Mouse (Mus musculus): ENCODE measurements around the gene Cxcl16.
A peak's percentile ranks its signal among the peaks of the same experiment; 100 is the strongest.
"Not testable (repeated sequence)": the region's sequence is repeated elsewhere in the genome, so short reads cannot be mapped to it uniquely, and the experiment has no call there.

Cxcl16 gene

DNA sequence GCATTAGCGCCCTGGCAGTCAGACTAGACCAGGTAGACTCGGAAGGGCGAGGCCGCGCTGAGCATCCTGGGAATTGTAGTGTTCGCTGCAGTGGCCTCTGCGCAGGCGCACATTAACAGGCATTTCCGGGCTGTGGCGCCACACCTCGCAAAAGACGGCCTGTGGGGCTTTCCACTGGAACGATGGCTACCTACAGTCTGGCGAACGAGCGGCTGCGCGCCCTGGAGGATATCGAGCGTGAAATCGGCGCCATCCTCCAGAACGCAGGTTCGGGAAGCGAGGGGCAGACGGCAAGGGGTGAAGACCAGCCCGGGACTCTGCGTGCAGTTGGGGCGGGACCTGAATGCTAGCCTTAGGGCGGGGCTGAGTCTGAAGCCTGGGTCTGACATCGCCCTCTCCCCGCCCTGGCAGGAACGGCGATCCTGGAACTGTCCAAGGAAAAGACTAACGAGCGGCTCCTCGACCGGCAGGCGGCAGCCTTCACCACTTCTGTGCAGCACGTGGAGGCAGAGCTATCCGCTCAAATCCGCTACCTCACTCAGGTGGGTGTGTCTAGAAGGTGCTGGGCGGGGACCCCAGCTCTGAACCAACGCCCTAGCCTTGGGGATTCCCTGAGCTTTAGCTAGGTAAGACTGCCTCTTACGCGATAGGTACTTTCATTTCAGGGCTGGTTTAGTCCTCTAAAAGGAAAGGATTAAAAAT lies 7.8 kb downstream of the Cxcl16 start, which contains the start of gene Med11:
TSS of gene Med11 (plus strand) at position 123 of the 702 bp plus-strand sequence.
- peak; percentile 89 for DNase-seq

DNA sequence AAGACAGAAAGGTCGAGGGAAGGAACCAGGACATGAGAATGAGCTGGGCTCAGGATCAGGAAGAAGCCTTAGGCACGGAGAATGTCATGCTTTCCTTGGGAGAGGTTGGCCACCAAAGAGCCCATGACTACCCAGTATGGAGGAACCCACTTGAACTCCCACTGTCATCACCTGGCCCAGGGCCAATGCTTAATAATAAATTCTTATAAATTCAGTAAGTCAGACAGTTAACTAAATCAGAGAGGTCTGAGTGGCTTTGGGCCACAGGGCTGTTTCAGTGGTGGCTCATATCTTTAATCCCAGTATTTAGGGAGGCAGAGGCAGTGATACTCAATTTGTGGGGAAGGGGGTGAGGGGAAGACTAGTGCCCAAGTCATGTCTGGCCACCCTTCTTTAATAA lies 8.9 kb downstream of the Cxcl16 start:
- no peak for DNase-seq

DNA sequence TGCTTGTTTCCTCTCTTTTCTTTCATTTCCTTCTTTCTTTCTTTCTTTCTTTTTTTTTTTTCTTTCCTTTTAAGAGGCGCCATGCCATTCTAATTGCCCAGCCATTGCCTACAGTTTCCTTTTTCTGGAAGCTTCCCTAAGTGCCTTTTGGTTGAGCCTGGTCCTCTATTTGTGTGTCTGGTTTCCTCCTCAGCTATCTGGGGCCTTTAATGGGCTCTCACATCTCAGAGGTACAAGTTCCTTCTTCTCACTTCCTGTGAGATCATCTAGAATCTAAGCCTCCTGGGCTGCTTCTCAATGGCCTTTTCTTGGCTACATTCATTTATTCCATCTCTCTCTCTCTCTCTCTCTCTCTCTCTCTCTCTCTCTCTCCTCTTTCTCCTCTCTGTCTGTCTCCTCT lies 12.4 kb downstream of the Cxcl16 start:
- no peak for DNase-seq

DNA sequence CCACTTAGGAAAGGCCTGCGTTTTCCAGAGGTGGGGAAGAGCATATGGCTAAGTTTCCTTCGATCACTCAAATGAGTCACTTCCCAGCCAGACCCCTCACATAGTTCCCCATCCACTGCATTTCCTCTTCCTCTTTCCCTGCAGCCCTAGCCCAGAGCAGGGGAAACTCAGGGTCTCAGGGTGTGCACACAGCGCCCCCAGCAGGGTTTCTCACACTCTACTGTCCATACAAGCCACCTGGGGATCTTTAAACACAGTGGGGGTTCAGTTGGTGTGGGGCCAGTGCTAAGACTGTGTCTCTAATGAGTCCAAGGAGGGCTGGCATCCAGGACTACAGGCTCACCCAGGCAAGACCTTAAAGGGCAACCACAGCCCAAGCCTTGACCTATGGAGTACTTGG lies 13.0 kb downstream of the Cxcl16 start:
- DNase-seq, result no peak

DNA sequence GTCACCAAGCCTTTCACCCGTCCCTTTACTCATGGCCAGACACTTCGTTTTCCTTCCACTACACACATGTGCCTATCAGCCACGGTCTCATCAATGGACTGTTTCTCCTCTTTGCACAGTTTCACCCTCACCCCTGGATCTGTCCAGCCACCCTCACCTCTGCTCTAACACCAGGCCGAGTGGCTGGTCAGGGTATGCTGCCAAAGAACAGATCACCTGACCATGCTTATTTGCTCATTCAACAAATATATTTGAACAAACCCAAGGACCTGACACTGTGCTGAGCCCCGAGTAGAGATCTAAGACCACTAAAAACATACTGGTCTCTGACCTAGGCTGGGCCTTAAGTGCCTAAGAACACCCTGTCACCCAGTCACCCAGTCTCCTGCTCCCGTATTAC lies 15.1 kb downstream of the Cxcl16 start:
- no peak for DNase-seq

DNA sequence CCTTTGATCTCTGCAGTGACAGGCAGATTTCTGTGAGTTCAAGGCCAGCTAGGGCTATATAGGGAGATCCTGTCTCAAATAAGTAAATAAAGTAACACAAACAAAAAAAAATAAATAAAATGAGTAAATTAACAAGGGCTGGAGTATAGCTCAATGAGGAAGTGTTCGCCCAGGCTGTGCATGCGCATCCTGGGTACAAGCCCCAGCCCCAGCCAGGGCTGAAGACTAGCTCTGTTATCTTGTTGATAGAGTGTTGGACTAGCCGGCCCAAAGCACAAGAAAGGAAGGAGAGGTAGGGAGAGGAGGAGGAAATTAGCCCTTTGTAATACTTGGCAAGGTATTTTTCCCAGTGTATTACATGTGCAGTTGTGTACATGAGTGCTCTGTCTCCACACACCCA lies 15.8 kb downstream of the Cxcl16 start:
- DNase-seq, result no peak

DNA sequence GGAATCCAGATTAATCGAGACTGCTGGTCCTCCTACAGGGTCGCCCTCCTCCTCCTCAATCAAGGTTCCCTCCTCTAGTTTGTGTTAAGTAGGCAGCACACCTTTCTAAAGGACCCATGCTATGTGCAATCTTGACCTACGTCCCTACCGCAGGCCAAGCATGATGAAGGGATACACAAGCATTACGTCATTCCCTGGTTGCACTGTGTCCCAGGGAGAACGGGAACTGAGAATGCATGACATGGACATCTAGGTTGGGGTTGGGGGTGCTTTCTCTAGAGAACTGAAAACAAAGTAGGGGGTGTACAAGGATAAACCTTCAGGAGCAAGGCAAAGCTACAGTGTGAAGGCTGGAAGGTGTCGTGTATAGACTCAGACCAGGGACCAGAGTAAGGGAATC lies 17.9 kb downstream of the Cxcl16 start:
- DNase-seq, result no peak

DNA sequence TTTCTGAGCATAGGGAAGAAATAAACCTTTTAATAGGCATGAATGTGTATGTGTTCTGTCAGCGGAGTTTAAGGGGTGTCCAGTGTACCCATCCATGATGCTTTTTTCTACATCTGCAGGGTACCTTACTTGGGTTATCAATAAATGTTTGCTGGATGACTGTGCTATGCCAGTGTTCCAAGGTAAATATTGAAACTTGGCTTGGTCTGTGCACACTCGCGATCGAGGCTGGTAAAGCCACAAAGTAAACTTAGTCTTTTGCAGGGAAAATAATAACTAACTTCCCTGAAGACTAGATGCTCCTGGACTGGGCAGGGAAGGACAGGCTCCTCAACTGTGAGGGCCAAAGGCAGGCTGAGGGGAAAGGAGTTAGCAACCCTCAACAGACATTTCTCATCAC lies 19.1 kb downstream of the Cxcl16 start:
- DNase-seq, result no peak

DNA sequence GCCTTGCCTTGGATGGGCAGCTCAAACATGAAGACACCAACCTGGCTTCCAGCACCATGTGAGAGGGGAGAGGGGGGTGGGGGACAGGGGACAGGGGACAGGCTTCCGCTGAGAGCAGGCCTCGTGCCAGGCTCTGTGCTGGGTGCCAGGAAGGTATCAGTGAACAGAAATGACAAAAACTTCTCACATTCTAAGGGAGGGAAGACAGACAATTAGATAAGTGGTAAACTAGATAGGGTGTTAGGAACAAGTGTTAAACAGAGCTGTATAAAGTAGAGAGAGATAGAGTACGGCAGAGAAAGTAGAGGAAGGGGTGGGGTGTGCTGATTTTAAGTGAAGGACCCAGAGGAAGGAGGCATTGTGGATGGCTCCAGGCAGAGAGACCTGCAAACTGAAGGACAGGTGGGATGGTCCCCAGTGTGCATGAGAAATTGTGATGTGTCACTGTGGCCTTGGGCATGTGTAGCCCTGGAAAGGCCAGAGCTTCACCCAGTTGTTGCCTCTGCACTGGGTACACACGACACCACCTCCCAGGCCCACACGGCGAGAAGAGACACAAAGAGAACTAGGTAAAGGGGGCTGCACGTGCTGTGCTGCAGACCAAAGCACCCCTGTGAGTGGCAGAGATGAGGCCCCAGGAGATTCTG lies 20.9 kb downstream of the Cxcl16 start:
- no peak for DNase-seq

DNA sequence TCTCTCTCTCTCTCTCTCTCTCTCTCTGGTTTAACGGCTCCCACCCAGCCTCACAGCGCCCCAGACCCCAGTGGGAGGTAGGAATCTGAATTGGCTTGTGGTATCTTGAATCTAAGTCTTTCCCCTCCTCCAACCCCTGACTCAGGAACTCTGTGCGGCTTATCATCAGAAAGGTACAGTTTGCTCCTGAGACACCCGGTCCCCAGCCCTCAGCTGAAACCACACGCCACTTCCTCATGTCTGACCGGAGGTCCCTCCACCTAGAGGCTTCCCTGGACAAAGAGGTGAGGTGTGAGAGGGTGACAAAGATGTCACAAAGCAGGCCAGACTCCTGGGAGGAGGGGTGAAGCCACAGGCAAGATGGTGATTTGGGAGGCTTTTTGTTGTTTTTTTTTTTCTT lies 22.4 kb downstream of the Cxcl16 start:
- no peak for DNase-seq

DNA sequence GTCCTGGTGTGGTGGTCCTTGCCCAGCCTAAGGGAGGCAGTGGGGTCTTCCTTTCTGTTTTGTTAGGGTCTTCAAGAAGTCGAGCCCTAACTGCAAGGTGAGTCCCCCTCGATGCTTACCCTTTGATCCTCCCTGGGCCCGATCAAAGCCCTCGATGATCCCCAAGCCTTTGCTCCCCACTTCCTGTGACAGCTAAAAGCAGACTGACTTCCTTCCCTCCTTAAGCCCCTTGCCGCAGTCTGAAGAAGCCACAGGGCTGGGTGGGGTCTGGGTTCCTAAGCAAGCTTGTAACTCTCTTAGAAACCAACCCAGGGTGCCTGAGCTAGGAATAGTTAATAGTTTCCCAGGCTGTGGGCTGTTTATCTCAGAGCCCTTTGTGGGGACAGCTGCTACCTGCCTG lies 24.3 kb downstream of the Cxcl16 start:
- DNase-seq, result no peak

DNA sequence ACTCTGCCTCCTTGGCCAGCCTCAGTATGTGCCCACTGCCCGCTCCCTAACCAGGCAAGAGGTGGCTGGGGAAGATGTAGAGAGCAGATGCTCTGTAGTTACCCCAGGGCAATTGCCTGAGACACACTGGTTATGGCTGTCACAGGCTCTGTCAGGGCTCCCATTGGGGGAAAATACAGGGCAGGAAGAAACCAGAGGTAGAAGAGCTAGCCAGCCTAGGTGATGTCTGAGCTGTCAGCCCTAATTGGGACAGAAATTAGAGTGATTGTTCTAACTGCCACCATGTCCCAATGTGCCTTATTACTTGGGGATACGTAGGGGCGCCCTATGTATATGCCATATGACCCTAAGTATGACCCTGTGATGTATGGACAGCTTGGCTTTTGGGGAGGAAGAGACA lies 25.8 kb downstream of the Cxcl16 start:
- no peak for DNase-seq

DNA sequence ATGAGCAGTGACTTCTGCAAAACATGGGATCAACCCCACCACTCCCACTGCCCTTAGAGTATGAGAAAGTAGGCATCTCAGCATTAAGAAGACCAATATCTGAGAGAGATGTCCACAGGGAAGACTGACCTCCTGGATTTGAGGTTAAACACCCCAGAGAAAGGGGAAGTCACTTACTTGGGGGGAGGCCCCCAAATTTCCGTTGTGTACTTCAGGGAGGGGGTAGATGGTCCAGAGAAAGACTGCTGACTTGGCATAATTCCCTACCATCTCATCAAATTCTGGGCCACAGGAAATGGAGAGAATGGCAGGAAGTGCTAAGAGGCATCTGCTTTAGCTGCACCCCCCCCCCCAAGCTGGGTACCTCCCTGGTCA lies 26.2 kb downstream of the Cxcl16 start:
- no peak for DNase-seq

DNA sequence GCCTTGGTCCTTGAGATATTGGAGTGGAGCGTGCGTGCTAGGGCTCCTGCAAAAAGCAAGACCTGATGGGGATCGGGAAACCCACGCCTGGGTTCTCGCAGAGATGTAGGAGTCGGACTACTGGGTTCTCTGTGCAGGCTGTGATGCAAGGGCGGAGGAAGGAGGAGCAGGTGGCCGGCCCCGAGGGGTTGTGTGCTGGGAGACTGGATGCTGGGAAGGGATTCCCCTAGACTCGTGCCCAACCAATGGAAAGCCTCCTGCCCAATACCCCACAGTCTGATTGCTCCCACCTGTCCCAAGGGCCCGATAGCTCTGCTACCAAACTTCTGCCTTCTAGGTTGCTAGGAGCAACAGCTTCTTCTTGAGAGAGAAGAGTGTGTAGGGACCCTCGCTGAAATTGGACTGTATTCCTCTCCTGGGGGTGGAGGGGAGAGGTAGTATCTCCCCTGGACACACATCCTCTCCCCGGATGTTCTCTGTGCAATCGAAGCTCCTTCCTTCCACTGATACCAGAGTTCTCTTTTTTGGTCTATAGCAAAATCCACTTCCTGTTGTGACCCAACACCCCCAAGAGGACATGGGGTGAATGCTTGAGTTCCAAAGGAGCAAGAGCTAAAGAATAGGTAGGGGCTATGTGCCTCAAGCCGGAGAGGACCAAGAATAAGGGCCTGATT lies 26.8 kb downstream of the Cxcl16 start:
- DNase-seq, result no peak

DNA sequence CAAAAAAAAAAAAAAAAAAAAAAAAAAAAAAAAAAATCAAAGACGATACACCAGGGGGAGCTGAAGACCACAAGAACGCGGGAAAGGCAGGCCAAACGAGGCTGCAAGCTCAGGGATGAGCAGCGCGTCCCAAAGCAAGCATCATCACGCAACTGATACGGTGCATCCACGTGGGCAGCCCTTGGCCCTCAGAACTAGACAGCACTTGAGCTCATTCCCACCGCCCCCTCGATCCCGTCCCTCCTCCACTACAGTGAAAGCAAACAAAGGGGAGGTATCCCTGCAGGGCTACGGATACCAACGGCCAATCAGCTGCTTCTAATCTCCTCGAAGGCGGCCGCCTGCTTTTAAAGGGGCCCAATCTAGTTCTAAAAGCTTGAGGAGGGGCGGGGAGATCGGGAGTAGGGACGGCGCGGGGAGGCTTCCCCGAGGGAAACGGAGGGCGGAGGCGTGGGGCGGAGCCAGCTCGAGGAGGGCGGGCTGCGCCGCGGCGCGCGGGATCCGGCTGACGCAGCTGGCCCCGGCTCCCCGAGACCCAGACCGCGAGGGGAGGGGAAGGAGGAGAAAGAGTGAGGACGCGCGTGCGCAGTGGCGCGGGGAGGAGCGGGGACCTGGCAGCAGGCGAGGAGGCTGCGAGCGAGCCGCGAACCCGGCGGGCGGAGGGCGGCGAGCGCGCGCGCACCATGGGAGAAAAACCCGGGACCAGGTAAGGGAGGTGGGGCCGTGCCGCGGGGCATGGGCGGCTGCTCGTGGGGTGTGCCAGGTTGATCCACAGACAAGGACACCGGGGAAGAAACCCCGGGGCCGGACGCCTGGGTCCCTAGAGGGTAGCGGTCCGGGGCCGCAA lies 27.5 kb downstream of the Cxcl16 start, which contains the start of gene Arrb2:
TSS of gene Arrb2 (plus strand) at position 588 of the 847 bp plus-strand sequence.
- DNase-seq, result peak; percentile 99

DNA sequence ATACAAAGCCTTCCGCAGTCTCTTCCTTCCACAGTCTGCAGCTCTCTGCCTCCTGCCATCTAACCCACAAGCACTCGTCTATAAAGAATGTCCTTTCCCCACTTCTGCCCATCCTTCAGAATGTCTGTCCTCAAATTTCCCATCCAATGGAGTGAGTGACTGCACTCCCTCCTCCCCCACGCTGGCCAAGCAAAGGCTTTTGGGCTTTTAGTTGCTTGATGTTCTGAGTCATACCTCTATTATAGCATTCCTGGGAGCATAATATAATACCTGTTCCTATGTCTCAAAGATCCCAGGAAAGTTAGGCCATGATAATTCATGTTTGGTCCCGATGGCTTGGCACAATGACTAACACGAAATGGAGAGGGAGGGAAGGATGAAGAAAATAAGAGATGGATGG lies 28.2 kb downstream of the Cxcl16 start:
- no peak for DNase-seq

DNA sequence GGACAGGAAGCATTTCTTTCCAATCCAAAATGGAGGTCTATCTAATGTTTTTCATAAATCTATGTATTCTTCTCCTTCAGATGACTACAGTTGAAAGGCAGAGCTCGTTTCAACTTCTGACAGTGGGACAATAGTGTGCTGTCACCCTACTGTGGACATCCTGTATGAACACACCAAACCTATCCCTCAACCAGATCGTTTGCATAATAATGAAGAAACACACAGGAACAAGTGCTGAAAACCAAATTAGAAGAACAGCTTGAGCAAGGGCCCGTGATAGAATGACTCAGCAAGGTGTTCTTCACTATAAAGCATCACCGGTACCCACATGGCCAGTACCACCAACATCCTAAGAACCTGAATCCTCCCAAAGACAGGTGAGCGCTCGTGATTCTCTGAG lies 33.2 kb downstream of the Cxcl16 start:
- DNase-seq, result not testable (repeated sequence)

DNA sequence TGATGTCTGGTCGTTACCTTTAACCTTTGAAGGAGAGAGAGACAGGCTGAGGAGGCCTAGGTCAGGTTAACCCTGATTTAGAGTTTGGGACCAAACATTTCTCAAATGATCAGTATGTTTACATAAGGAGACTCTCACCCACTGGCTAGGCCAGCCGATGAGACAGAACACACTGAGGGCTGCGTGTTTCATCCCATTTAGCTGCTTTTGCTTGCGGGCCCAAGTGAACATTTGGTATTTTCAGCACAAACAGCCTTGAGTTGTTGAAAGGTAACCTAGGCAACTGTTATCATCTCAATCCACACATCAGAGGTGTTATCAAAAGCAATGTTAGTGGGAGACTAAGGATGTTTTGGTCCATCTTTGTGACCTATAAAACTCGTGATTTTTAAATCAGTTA lies 40.3 kb downstream of the Cxcl16 start:
- DNase-seq, result no peak

DNA sequence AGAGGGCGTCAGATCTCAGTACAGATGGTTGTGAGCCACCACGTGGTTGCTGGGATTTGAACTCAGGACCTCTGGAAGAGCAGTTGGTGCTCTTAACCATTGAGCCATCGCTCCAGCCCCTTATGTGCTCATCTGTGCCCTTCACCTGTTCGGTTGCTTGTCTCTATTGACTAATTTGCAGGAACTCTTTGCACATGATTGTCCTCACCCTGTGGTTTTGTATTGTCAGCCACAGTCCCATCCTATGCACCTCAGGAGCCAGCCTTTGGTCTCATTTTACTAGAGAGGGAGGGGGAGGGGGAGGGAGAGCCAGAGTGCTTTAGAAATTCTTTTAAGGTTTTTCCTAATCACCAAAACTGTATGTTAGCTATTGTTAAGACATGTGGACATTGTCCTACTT lies 41.6 kb downstream of the Cxcl16 start:
- no peak for DNase-seq

DNA sequence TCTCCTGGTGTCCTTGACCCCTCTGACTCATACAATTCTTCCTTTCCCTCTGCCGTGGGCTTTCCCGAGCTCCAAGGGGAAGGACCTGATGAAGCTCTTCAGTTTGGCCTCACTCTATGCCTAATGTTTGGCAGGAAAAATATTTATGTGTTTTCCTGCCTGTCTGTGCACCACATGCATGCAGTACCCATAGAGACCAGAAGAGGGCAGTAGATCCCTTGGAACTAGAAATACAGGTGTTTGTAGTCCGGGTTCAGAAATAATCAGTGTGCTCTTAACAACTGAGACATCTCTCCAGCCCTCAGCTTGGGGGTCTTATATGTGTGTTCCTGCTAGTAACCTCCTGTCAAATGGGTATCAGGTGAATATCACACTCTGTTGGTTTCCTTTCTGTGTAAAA lies 45.8 kb downstream of the Cxcl16 start:
- DNase-seq, result peak; percentile 84

DNA sequence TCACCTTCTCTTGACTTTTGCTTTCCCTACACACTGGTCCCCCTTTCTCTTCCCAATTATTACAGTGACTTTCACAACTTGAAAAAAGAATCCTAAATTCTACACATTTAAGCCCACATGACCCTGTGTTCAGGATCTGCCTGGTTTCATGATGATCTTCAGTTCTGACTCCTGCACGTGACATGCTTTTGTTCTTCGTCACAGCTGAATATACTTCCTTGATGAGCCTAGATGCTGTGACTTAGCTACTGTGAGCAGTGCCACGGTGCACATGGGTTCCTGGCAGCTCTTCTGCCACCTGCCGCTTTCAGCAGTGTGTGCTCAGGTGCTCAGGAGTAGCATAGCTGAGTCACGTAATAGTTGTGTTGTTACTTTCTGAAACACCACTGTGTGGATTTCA lies 47.2 kb downstream of the Cxcl16 start:
- no peak for DNase-seq

DNA sequence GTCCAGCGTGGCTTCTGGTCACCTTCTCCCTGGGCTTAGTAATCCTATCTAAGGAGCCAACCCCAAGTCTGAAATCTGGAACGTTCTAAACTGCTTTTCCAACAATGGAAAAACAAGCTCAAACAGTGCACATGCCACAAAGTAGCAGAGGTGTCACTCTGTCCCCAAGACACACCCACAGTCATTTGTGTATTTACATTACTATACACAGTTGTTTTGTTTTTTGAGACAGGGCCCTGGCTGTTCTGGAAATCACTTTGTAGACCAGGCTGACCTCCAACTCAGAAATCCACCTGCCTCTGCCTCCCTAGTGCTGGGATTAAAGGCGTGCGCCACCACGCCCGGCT lies 49.5 kb downstream of the Cxcl16 start:
- DNase-seq, result no peak

DNA sequence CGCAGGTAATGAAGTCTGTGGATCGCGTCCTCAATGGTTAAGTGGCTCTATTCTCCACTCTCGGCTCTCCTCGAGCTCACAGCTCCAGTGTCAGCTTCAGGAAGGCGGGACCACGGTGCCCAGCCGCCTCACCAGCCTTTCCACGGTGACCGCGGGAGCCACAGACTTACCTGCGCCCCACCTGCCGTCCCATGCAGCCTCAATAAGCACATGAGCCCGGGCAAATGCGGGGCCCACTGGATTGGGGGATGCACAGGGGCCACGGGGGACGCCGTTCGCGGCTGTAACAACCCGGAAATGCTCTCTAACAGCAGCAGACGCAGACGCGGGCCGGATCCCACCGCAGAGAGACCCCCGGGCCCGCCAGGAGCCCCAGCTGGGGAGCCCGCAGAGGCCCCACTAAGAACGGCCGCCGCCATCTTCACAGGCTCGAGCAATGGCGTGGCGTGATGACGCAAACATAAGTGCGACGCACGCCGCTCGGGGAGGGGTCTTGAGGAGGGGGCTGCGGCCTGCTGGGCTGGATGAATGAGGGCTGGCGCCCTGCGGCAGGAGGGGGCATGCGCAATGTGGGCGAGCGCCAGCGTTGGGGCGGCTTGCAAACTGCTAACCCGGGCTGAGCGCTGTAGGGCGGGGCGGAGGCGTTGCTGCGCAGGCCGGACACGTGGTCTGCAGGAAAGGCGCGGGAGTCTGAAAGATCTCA lies 50.0 kb downstream of the Cxcl16 start, which contains the start of gene Pelp1:
TSS of gene Pelp1 (minus strand) at position 438 of the 703 bp plus-strand sequence.
- peak; percentile 96 for DNase-seq
